Mouse (Mus musculus) intestine, embryonic 15.5 days (tissue): ENCODE measurements around the gene Slf2. TPM values are rescaled to one million over a fixed set of nuclear protein-coding genes. Genes with fewer than 3 reads are reported as not detected.
A peak's percentile ranks its signal among the peaks of the same experiment; 100 is the strongest.

Experiments
- ATAC-seq: fragments of 200-750 bp; cut with Nextera tagmentation; 2 replicates; pipeline ENCODE4 v1.8.0; 2017; ENCODE audit warnings: moderate TSS enrichment, moderate library complexity
- H3K27ac ChIP-seq: fragments of 300-500 bp; sonication (generic); 2 replicates; pipeline ENCODE4 v1.5.1; 2015; ENCODE audit warnings: mild to moderate bottlenecking, inconsistent platforms
- H3K27me3 ChIP-seq: fragments of 300-500 bp; sonication (generic); replicated peaks from 2 replicates; pipeline ENCODE4 v1.6.1; 2015; ENCODE audit warnings: inconsistent platforms
- H3K36me3 ChIP-seq: fragments of 300-500 bp; sonication (generic); 2 replicates; pipeline ENCODE4 v1.6.1; 2015; ENCODE audit warnings: inconsistent platforms
- H3K4me1 ChIP-seq: fragments of 300-500 bp; sonication (generic); replicated peaks from 2 replicates; pipeline ENCODE4 v1.6.1; 2015; ENCODE audit warnings: inconsistent platforms
- H3K4me2 ChIP-seq: fragments of 300-500 bp; sonication (generic); replicated peaks from 2 replicates; pipeline ENCODE4 v1.6.1; 2015; ENCODE audit warnings: mild to moderate bottlenecking, inconsistent platforms
- H3K4me3 ChIP-seq: fragments of 300-500 bp; sonication (generic); replicated peaks from 2 replicates; pipeline ENCODE4 v1.5.1; 2015; ENCODE audit warnings: inconsistent platforms
- H3K9ac ChIP-seq: fragments of 300-500 bp; sonication (generic); 2 replicates; pipeline ENCODE4 v1.6.1; 2015; ENCODE audit warnings: inconsistent platforms
- H3K9me3 ChIP-seq: fragments of 300-500 bp; sonication (generic); 2 replicates; pipeline ENCODE4 v1.6.1; 2016; ENCODE audit warnings: inconsistent platforms
- WGBS: fragments of 180-500 bp; shearing (Covaris S2); methylation state at CpG from one replicate; pipeline ENCODE4 v1.1.7; 2015; 5-methylcytosine and 5-hydroxymethylcytosine counted together
- polyA plus RNA-seq: library from polyadenylated mRNA; unstranded; fragments of >200 nt; fragmentation: Nextera tagmentation; extraction: Ambion mirVana; gene quantifications from 2 replicates; pipeline ENCODE4 v1.2.1, GENCODE M21; 2015

The Slf2 gene
- 31.9 and 33.9 TPM in 2 replicates for polyA plus RNA-seq

GRCm38 (mm10) chr19:44930744-44931453, at the start of gene Slf2:
Gene Slf2, plus strand, starts transcription at chr19:44931151.
- H3K9me3 ChIP-seq: no peaks in the 10 kb centered on the region
- peak; percentile 99 for ATAC-seq
- no peaks in the 10 kb centered on the region for H3K36me3 ChIP-seq
- H3K27me3 ChIP-seq: no peaks in the 10 kb centered on the region
- WGBS: under 1% methylated on average over 55 of the region's 55 CpGs
- peak within 1 kb of the TSS; percentile 88 for H3K9ac ChIP-seq
- peak within 1 kb of the TSS; percentile 98 for H3K4me3 ChIP-seq
- peak within 1 kb of the TSS; percentile 69 for H3K4me2 ChIP-seq
- H3K4me1 ChIP-seq: peaks cover 26% of the 10 kb centered on the region
- H3K27ac ChIP-seq: peak within 1 kb of the TSS; percentile 87

- peak overlapping the region; percentile 71 for H3K4me2 ChIP-seq
- H3K4me3 ChIP-seq: peak overlapping the region; percentile 25
- peaks cover 2% of the 10 kb centered on the region; the same call in 1 of the 2 replicates for H3K4me1 ChIP-seq
- no peaks in the 10 kb centered on the region for H3K36me3 ChIP-seq
- H3K9me3 ChIP-seq: no peaks in the 10 kb centered on the region
- H3K27me3 ChIP-seq: peaks cover 36% of the 10 kb centered on the region
- H3K9ac ChIP-seq: peak overlapping the region; percentile 42
- ATAC-seq: peak; percentile 45; the same call in 1 of the 2 replicates
- no peak overlapping the region for H3K27ac ChIP-seq
- WGBS: 2% methylated on average over 31 of the region's 31 CpGs
Observed at GRCm38 (mm10) chr19:44882552-44883024, 48.4 kb upstream of the Slf2 start.

GRCm38 (mm10) chr19:44884331-44884730, 46.6 kb upstream of the Slf2 start:
- Histone ChIP-seq H3K4me1 (peaks cover 2% of the 10 kb centered on the region; the same call in 1 of the 2 replicates), H3K4me2 (no peak overlapping the region), H3K4me3 (no peak overlapping the region), H3K36me3 (no peaks in the 10 kb centered on the region), H3K9ac (no peak overlapping the region), H3K27ac (no peak overlapping the region), H3K9me3 (no peaks in the 10 kb centered on the region), H3K27me3 (peaks cover 40% of the 10 kb centered on the region)
- ATAC-seq: no peak
- WGBS: 50% methylated on average over 3 of the region's 3 CpGs

GRCm38 (mm10) chr19:44886475-44886874, 44.5 kb upstream of the Slf2 start:
- peaks cover 2% of the 10 kb centered on the region; the same call in 1 of the 2 replicates for H3K4me1 ChIP-seq
- H3K27me3 ChIP-seq: peaks cover 33% of the 10 kb centered on the region
- no peak for ATAC-seq
- no peaks in the 10 kb centered on the region for H3K9me3 ChIP-seq
- no peak overlapping the region for H3K4me3 ChIP-seq
- no peak overlapping the region for H3K9ac ChIP-seq
- H3K36me3 ChIP-seq: no peaks in the 10 kb centered on the region
- WGBS: 44% methylated on average over 3 of the region's 3 CpGs
- H3K27ac ChIP-seq: no peak overlapping the region
- no peak overlapping the region for H3K4me2 ChIP-seq

- ATAC-seq: no peak
- peaks cover 21% of the 10 kb centered on the region for H3K27me3 ChIP-seq
- no peak overlapping the region for H3K9ac ChIP-seq
- peaks cover 2% of the 10 kb centered on the region; the same call in 1 of the 2 replicates for H3K4me1 ChIP-seq
- H3K36me3 ChIP-seq: no peaks in the 10 kb centered on the region
- H3K27ac ChIP-seq: no peak overlapping the region
- H3K4me2 ChIP-seq: no peak overlapping the region
- WGBS: 26% methylated on average over 7 of the region's 7 CpGs
- no peaks in the 10 kb centered on the region for H3K9me3 ChIP-seq
- H3K4me3 ChIP-seq: no peak overlapping the region
Observed at GRCm38 (mm10) chr19:44887679-44888235, 43.2 kb upstream of the Slf2 start.

GRCm38 (mm10) chr19:44889548-44889947, 41.4 kb upstream of the Slf2 start:
- H3K4me3 ChIP-seq: no peak overlapping the region
- ATAC-seq: no peak

GRCm38 (mm10) chr19:44891446-44891845, 39.5 kb upstream of the Slf2 start:
- H3K4me1 ChIP-seq: peaks cover 8% of the 10 kb centered on the region; the same call in 1 of the 2 replicates
- H3K27ac ChIP-seq: no peak overlapping the region
- WGBS: 67% methylated on average over 15 of the region's 15 CpGs
- no peaks in the 10 kb centered on the region for H3K9me3 ChIP-seq
- H3K36me3 ChIP-seq: no peaks in the 10 kb centered on the region
- ATAC-seq: no peak
- H3K4me2 ChIP-seq: no peak overlapping the region
- peaks cover 15% of the 10 kb centered on the region for H3K27me3 ChIP-seq
- no peak overlapping the region for H3K9ac ChIP-seq
- H3K4me3 ChIP-seq: no peak overlapping the region

More at GRCm38 (mm10) chr19:44889548-44889947, 41.4 kb upstream of the Slf2 start:
- 45% methylated on average over 6 of the region's 6 CpGs for WGBS
- Histone ChIP-seq H3K27me3 (peaks cover 14% of the 10 kb centered on the region), H3K9ac (no peak overlapping the region), H3K4me1 (peaks cover 8% of the 10 kb centered on the region; the same call in 1 of the 2 replicates), H3K36me3 (no peaks in the 10 kb centered on the region), H3K27ac (no peak overlapping the region), H3K4me2 (no peak overlapping the region), H3K9me3 (no peaks in the 10 kb centered on the region)

- 0 out of 2 replicates have a peak, but pooled peaks have one; percentile 13 for ATAC-seq
- H3K9ac ChIP-seq: no peak overlapping the region
- H3K9me3 ChIP-seq: no peaks in the 10 kb centered on the region
- H3K27me3 ChIP-seq: peaks cover 9% of the 10 kb centered on the region; the same call in 1 of the 2 replicates
- no peak overlapping the region for H3K27ac ChIP-seq
- peaks cover 10% of the 10 kb centered on the region; the same call in 1 of the 2 replicates for H3K4me1 ChIP-seq
- H3K36me3 ChIP-seq: no peaks in the 10 kb centered on the region
- 46% methylated on average over 19 of the region's 19 CpGs for WGBS
- no peak overlapping the region for H3K4me2 ChIP-seq
- H3K4me3 ChIP-seq: no peak overlapping the region
Observed at GRCm38 (mm10) chr19:44893231-44893871, 37.6 kb upstream of the Slf2 start.

GRCm38 (mm10) chr19:44895245-44895644, 35.7 kb upstream of the Slf2 start:
- Histone ChIP-seq H3K27ac (no peak overlapping the region), H3K27me3 (peaks cover 6% of the 10 kb centered on the region; the same call in 1 of the 2 replicates), H3K4me3 (no peak overlapping the region), H3K36me3 (no peaks in the 10 kb centered on the region), H3K4me1 (peaks cover 28% of the 10 kb centered on the region), H3K9ac (no peak overlapping the region), H3K9me3 (no peaks in the 10 kb centered on the region), H3K4me2 (no peak overlapping the region)
- ATAC-seq: peak; percentile 51; the same call in 1 of the 2 replicates
- 0% methylated on average over 4 of the region's 4 CpGs for WGBS

- no peak overlapping the region for H3K9ac ChIP-seq
- no peak overlapping the region for H3K27ac ChIP-seq
- 64% methylated on average over 6 of the region's 6 CpGs for WGBS
- no peak overlapping the region for H3K4me2 ChIP-seq
- no peak overlapping the region for H3K4me3 ChIP-seq
- peaks cover 41% of the 10 kb centered on the region for H3K4me1 ChIP-seq
- ATAC-seq: no peak
- no peaks in the 10 kb centered on the region for H3K9me3 ChIP-seq
- peaks cover 6% of the 10 kb centered on the region; the same call in 1 of the 2 replicates for H3K27me3 ChIP-seq
- no peaks in the 10 kb centered on the region for H3K36me3 ChIP-seq
Observed at GRCm38 (mm10) chr19:44896450-44896849, 34.5 kb upstream of the Slf2 start.

- H3K4me1 ChIP-seq: peaks cover 42% of the 10 kb centered on the region
- no peak overlapping the region for H3K4me3 ChIP-seq
- H3K4me2 ChIP-seq: no peak overlapping the region
- no peak for ATAC-seq
- no peak overlapping the region for H3K9ac ChIP-seq
- H3K27me3 ChIP-seq: peaks cover 6% of the 10 kb centered on the region; the same call in 1 of the 2 replicates
- no peaks in the 10 kb centered on the region for H3K9me3 ChIP-seq
- WGBS: 73% methylated on average over 5 of the region's 5 CpGs
- H3K27ac ChIP-seq: no peak overlapping the region
- no peaks in the 10 kb centered on the region for H3K36me3 ChIP-seq
Observed at GRCm38 (mm10) chr19:44897521-44897920, 33.4 kb upstream of the Slf2 start.

- ATAC-seq: no peak
- Histone ChIP-seq H3K9me3 (no peaks in the 10 kb centered on the region), H3K27me3 (peaks cover 6% of the 10 kb centered on the region; the same call in 1 of the 2 replicates), H3K36me3 (no peaks in the 10 kb centered on the region), H3K4me1 (peaks cover 35% of the 10 kb centered on the region), H3K4me3 (no peak overlapping the region), H3K4me2 (no peak overlapping the region), H3K27ac (0 out of 2 replicates have a peak overlapping the region, but pooled peaks have one; percentile 38), H3K9ac (no peak overlapping the region)
- WGBS: 31% methylated on average over 3 of the region's 3 CpGs
Observed at GRCm38 (mm10) chr19:44898646-44899045, 32.3 kb upstream of the Slf2 start.
